Comparison of ENCODE assay signal across 8 mouse cellular contexts in genomic region chr9:66511580-66512350, GRCm38 (mm10). TPM values are rescaled to one million over a fixed set of nuclear protein-coding genes. Genes with fewer than 3 reads are reported as not detected.
DNase-seq lines count a peak whose midpoint lies in the region; ATAC-seq and TF ChIP-seq lines count a peak whose summit lies in the region.

No protein-coding gene starts in this region.

- peak overlapping the region; percentile 82 for H3K9ac ChIP-seq in forebrain, embryonic 13.5 days
- H3K9ac ChIP-seq in neural tube, embryonic 15.5 days (replicated peaks), result peak overlapping the region; percentile 93

- DNase-seq in c-Kit-positive CD71-positive TER-119-positive erythroid progenitor cells, embryonic 14.5 days (ENCODE audit: low spot score), result peak; percentile 80
- peak; percentile 94 to 95 for DNase-seq in heart, postnatal 14 days
- peak; percentile 95 for DNase-seq in layer of hippocampus, adult 11-12 months (ENCODE audit: low spot score)
- peak; percentile 92 to 93 for DNase-seq in lung, adult 18-20 months
- DNase-seq in testis, postnatal 14 days (ENCODE audit: low spot score), result peak; percentile 93

- peaks cover 38% of the 10 kb centered on the region for H3K36me3 ChIP-seq in E14TG2a.4 (ENCODE audit: insufficient read depth, low read length)
- H3K36me3 ChIP-seq in forebrain, embryonic 13.5 days (ENCODE audit: poor library complexity, severe bottlenecking), result peaks cover 57% of the 10 kb centered on the region
- H3K36me3 ChIP-seq in neural tube, embryonic 15.5 days, result peaks cover 44% of the 10 kb centered on the region

- intact Hi-C loops in heart, postnatal 14 days (cut with DNase I), result loop anchor here (5.0 to 10.0 kb wide), 3 partner anchors 101 to 313 kb away; no protein-coding TSS in a partner anchor

- no peaks in the 10 kb centered on the region for H3K9me3 ChIP-seq in E14TG2a.4 (ENCODE audit: low read length)
- no peaks in the 10 kb centered on the region for H3K9me3 ChIP-seq in forebrain, embryonic 13.5 days (replicated peaks)
- H3K9me3 ChIP-seq in neural tube, embryonic 15.5 days (replicated peaks), result no peaks in the 10 kb centered on the region

- peak overlapping the region; percentile 97 for H3K27ac ChIP-seq in forebrain, embryonic 13.5 days
- H3K27ac ChIP-seq in neural tube, embryonic 15.5 days (replicated peaks), result peak overlapping the region; percentile 98

- peaks cover 65% of the 10 kb centered on the region for H3K4me1 ChIP-seq in E14TG2a.4 (replicated peaks; ENCODE audit: low read depth, low read length)
- H3K4me1 ChIP-seq in forebrain, embryonic 13.5 days, result peaks cover 40% of the 10 kb centered on the region
- peaks cover 31% of the 10 kb centered on the region for H3K4me1 ChIP-seq in neural tube, embryonic 15.5 days

- TF ChIP-seq CTCF in E14TG2a.4 (conservative IDR thresholded peaks at IDR 0.05; ENCODE audit: low read length), result no peak

- under 1% methylated on average over 78 of the region's 78 CpGs for WGBS in forebrain, embryonic 13.5 days
- WGBS in neural tube, embryonic 15.5 days, result under 1% methylated on average over 77 of the region's 78 CpGs

- H3K4me3 ChIP-seq in E14TG2a.4 (replicated peaks; ENCODE audit: low read length), result peak overlapping the region; percentile 98
- peak overlapping the region; percentile 64 for H3K4me3 ChIP-seq in forebrain, embryonic 13.5 days
- H3K4me3 ChIP-seq in neural tube, embryonic 15.5 days (replicated peaks), result peak overlapping the region; percentile 70

- peak; percentile 91 for ATAC-seq in forebrain, embryonic 13.5 days
- ATAC-seq in neural tube, embryonic 15.5 days (ENCODE audit: low FRiP score), result peak; percentile 92

- H3K27me3 ChIP-seq in E14TG2a.4 (ENCODE audit: insufficient read depth, low read length), result no peaks in the 10 kb centered on the region
- no peaks in the 10 kb centered on the region for H3K27me3 ChIP-seq in forebrain, embryonic 13.5 days
- no peaks in the 10 kb centered on the region for H3K27me3 ChIP-seq in neural tube, embryonic 15.5 days (replicated peaks)

- peak overlapping the region; percentile 97 for H3K4me2 ChIP-seq in forebrain, embryonic 13.5 days
- H3K4me2 ChIP-seq in neural tube, embryonic 15.5 days, result peak overlapping the region; percentile 97

RNA-seq across cellular contexts. Expression of gene Fbxl22, which starts 2.6 kb away (rescaled TPM):
- 2.5 and 2.6 TPM in 2 replicates for polyA plus RNA-seq in forebrain, embryonic 13.5 days (2015; fragmentation: Nextera tagmentation; extraction: Ambion mirVana)
- total RNA-seq in heart, postnatal 14 days (2021), result 10 to 100 TPM; 48.3 to 59.1 TPM
- 1.4 and 2.9 TPM in 2 replicates for polyA plus RNA-seq in neural tube, embryonic 15.5 days (2015; fragmentation: Nextera tagmentation; extraction: Ambion mirVana)

Comparison
In these comparisons a context has a peak if more than half of its experiments do, and no peak if none do; other contexts are left out.
1. Peak in every context shown above with its lines: DNase-seq, ATAC-seq, H3K4me3 ChIP-seq and H3K27ac ChIP-seq.